14 mouse cellular contexts compared by ENCODE assay signal in the genomic region with DNA sequence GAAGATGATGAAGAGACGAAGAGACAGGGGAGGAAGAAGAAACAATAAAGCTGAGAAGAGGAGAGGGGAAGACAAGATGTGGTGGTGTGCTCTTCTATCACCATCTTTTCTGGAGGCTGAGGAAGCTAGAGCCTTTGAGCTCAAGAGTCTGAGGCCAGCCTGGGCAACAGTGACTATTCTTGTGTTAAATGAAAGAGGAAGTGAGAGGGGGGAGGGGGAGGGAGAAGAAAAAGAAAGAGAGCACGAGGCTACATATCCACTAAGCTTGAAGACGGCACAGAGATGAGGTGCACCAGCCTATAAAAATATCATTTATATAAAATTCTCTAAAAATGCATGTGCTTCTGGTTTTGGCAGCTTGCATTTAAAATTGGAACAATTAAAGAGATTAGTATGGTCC. TPM values are rescaled to one million over a fixed set of nuclear protein-coding genes. Genes with fewer than 3 reads are reported as not detected.
A peak's percentile ranks its signal among the peaks of the same experiment; 100 is the strongest.
DNase-seq lines count a peak whose midpoint lies in the region; ATAC-seq and TF ChIP-seq lines count a peak whose summit lies in the region.
"Had no signal": no experiment of that assay in that cellular context is flagged by ENCODE, and none has a peak within 500 bp of the region (broad histone marks: within the 10 kb centered on the region; RNA-seq: fewer than 3 reads in every experiment).

No protein-coding gene starts in this region.

- peaks cover 41% of the 10 kb centered on the region for H3K4me1 ChIP-seq in thymus, adult 2 months (replicated peaks; ENCODE audit: control insufficient read depth, insufficient read depth, low read length)
- no peaks in the 10 kb centered on the region for H3K4me1 ChIP-seq in forebrain, embryonic 10.5 days
- H3K4me1 ChIP-seq: heart, embryonic 13.5 days; liver, embryonic 15.5 days; neural tube, embryonic 12.5 days had no signal

- peak; percentile 64 for ATAC-seq in megakaryocyte, adult 5-6 weeks (ENCODE audit: poor library complexity, severe bottlenecking)
- no peak for ATAC-seq in erythroblast, adult 5-6 weeks (replicated peaks; ENCODE audit: low FRiP score, poor library complexity, severe bottlenecking)

- H3K9me3 ChIP-seq in forebrain, embryonic 10.5 days = no peaks in the 10 kb centered on the region
- H3K9me3 ChIP-seq: heart, embryonic 13.5 days; liver, embryonic 15.5 days; neural tube, embryonic 12.5 days had no signal

- TF ChIP-seq POLR2A in thymus, adult 2 months (IDR thresholded peaks at IDR 0.05; ENCODE audit: control insufficient read depth, extremely low read depth, insufficient read depth, low read length, poor library complexity) = no peak

- peak overlapping the region; percentile 52 for H3K27ac ChIP-seq in thymus, adult 2 months (ENCODE audit: control insufficient read depth, insufficient read depth, low read length)
- H3K27ac ChIP-seq in forebrain, embryonic 10.5 days = no peak overlapping the region
- H3K27ac ChIP-seq: heart, embryonic 13.5 days; liver, embryonic 15.5 days; neural tube, embryonic 12.5 days had no signal

- 9% methylated on average over 3 of the region's 3 CpGs for WGBS in thymus, adult 2 months
- 63% methylated on average over 3 of the region's 3 CpGs for WGBS in forebrain, embryonic 10.5 days

- H3K27me3 ChIP-seq in thymus, adult 2 months (ENCODE audit: control insufficient read depth, insufficient read depth, low read length) = no peaks in the 10 kb centered on the region
- no peaks in the 10 kb centered on the region for H3K27me3 ChIP-seq in forebrain, embryonic 10.5 days (ENCODE audit: poor library complexity, severe bottlenecking)
- H3K27me3 ChIP-seq: heart, embryonic 13.5 days; liver, embryonic 15.5 days; neural tube, embryonic 12.5 days had no signal

- no peak for DNase-seq in thymus, adult 2 months
- no peak for DNase-seq in thymus, adult 18-20 months
- DNase-seq in ZHBTc4 (ENCODE audit: low read depth, low spot score) = peak; percentile 70
- DNase-seq in adrenal gland, postnatal 14 days = no peak
- DNase-seq in heart, postnatal 4 days = no peak
- DNase-seq in forebrain, embryonic 10.5 days (ENCODE audit: extremely low spot score, low spot score) = no peak
- DNase-seq: adrenal gland, postnatal 10 days; cerebellum, adult 11-12 months; kidney, postnatal 4 days had no signal

- H3K36me3 ChIP-seq in thymus, adult 2 months (ENCODE audit: control insufficient read depth, insufficient read depth, low read length) = no peaks in the 10 kb centered on the region
- H3K36me3 ChIP-seq in forebrain, embryonic 10.5 days (replicated peaks) = no peaks in the 10 kb centered on the region
- H3K36me3 ChIP-seq: heart, embryonic 13.5 days; liver, embryonic 15.5 days; neural tube, embryonic 12.5 days had no signal

- H3K4me3 ChIP-seq in thymus, adult 2 months (ENCODE audit: control insufficient read depth, insufficient read depth, low read length) = no peak overlapping the region
- H3K4me3 ChIP-seq in forebrain, embryonic 10.5 days = no peak overlapping the region
- H3K4me3 ChIP-seq: heart, embryonic 13.5 days; liver, embryonic 15.5 days; neural tube, embryonic 12.5 days had no signal

- no peak for TF ChIP-seq CTCF in thymus, adult 2 months (IDR thresholded peaks at IDR 0.05; ENCODE audit: borderline replicate concordance, control insufficient read depth, extremely low read depth, insufficient read depth, low read length, poor library complexity)

RNA-seq across cellular contexts. Expression of gene Smg1, which starts 36.1 kb away (rescaled TPM):
- 83.7 and 107 TPM in 2 replicates for polyA plus RNA-seq in thymus, adult 2 months (2012; rRNA removed)
- total RNA-seq in megakaryocyte, adult 5-6 weeks (2015) = 55.5 and 70.0 TPM in 2 replicates
- 43.3 and 57.1 TPM in 2 replicates for total RNA-seq in megakaryocyte, adult 5-6 weeks (2017)
- total RNA-seq in adrenal gland, postnatal 14 days (2021) = 43.5 and 52.2 TPM in 2 replicates
- 10 to 100 TPM; 47.1 to 49.9 TPM for total RNA-seq in heart, postnatal 4 days (2021)
- 15.9 and 17.5 TPM in 2 replicates for polyA plus RNA-seq in forebrain, embryonic 10.5 days (2016; fragmentation: Nextera tagmentation; extraction: Ambion mirVana)
- 11.1 and 26.3 TPM in 2 replicates for total RNA-seq in erythroblast, adult 5-6 weeks (2015; ENCODE audit: low replicate concordance)
- 14.5 and 16.7 TPM in 2 replicates for total RNA-seq in erythroblast, adult 5-6 weeks (2017; ENCODE audit: low replicate concordance)
